Mouse (Mus musculus): ENCODE measurements around the gene Eif2a. TPM values are rescaled to one million over a fixed set of nuclear protein-coding genes. Genes with fewer than 3 reads are reported as not detected.
"Not testable (repeated sequence)": the region's sequence is repeated elsewhere in the genome, so short reads cannot be mapped to it uniquely, and the experiment has no call there.

Gene Eif2a
- total RNA-seq, 2 experiments from 2014 or later: 36.4 to 42.7 TPM

GRCm38 (mm10) chr3:58590544-58590943 lies 64.9 kb downstream of the Eif2a start:
- intact Hi-C loops (cut with DNase I); DNase-seq: not testable (repeated sequence)

- DNase-seq; intact Hi-C loops (cut with DNase I): not testable (repeated sequence)
These were observed 67.0 kb downstream of the Eif2a start for GRCm38 (mm10) chr3:58592666-58593065.

DNA sequence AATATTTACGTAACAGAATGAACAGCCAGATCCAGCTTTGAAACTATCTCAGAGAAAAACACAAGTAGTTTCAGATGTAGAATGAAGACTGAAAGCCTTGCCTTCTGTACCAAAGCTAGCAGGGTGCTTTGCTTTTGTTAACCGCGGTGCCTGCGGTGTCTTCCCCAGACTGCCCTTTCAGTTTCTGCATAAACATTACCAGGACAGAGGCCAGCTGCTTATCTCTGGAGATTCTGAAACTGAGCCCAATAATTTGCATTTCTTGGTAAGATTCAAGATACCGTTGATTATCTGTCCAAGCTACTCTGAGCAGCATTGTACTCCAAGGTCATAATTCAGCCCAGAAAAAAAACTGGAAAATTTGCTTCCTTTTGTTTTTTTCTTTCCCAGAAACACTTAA lies 68.0 kb downstream of the Eif2a start:
- DNase-seq: no peak
- intact Hi-C loops (cut with DNase I): no loop called here

Other genes starting within 250 kb of the Eif2a start
- gene Tsc22d2, start 111.1 kb upstream of the Eif2a start, total RNA-seq (2021): 10 to 100 TPM; 25.1 to 27.5 TPM
- 10 to 100 TPM; 15.8 to 17.5 TPM for gene Serp1, start 71 bp downstream of the Eif2a start, total RNA-seq (2021)
- gene Selenot, start 50.8 kb downstream of the Eif2a start, total RNA-seq (2021): 100 to 1,000 TPM; 113 to 117 TPM
- gene Erich6, start 111.4 kb downstream of the Eif2a start, total RNA-seq (2021): under 1 TPM in 1 of 2 experiments, not detected in 1; 0.10 TPM
- 10 to 100 TPM; 13.9 to 14.2 TPM for gene Siah2, start 166.6 kb downstream of the Eif2a start, total RNA-seq (2021)

Data from heart, postnatal 14 days (tissue).